24 mouse cellular contexts compared by ENCODE assay signal in genomic region chr6:24451026-24451821, GRCm38 (mm10).
DNase-seq lines count a peak whose midpoint lies in the region; ATAC-seq and TF ChIP-seq lines count a peak whose summit lies in the region.
"Had no signal": no experiment of that assay in that cellular context is flagged by ENCODE, and none has a peak within 500 bp of the region (broad histone marks: within the 10 kb centered on the region; RNA-seq: fewer than 3 reads in every experiment).

No protein-coding gene starts in this region.

- no peak overlapping the region for H3K4me3 ChIP-seq in heart, embryonic 13.5 days
- no peak overlapping the region for H3K4me3 ChIP-seq in lung, embryonic 14.5 days (ENCODE audit: low read depth, low read length)
- 0 out of 2 replicates have a peak overlapping the region, but pooled peaks have one; percentile 14 for H3K4me3 ChIP-seq in kidney, embryonic 15.5 days (replicated peaks)
- H3K4me3 ChIP-seq: forebrain, embryonic 13.5 days; heart, embryonic 10.5 days; hindbrain, embryonic 10.5 days; limb, embryonic 13.5 days; megakaryocyte, embryonic 14.5 days; stomach, embryonic 15.5 days had no signal

- H3K4me1 ChIP-seq in heart, embryonic 13.5 days: peaks cover 3% of the 10 kb centered on the region; the same call in 1 of the 2 replicates
- H3K4me1 ChIP-seq in lung, embryonic 14.5 days (ENCODE audit: insufficient read depth): no peaks in the 10 kb centered on the region
- peaks cover 8% of the 10 kb centered on the region for H3K4me1 ChIP-seq in kidney, embryonic 15.5 days
- H3K4me1 ChIP-seq: forebrain, embryonic 13.5 days; heart, embryonic 10.5 days; hindbrain, embryonic 10.5 days; limb, embryonic 13.5 days; megakaryocyte, embryonic 14.5 days; stomach, embryonic 15.5 days had no signal

- ATAC-seq in heart, embryonic 13.5 days (ENCODE audit: extremely low read depth, insufficient number of reproducible peaks, low FRiP score, low TSS enrichment): no peak
- ATAC-seq in lung, embryonic 14.5 days (ENCODE audit: insufficient read depth): no peak
- ATAC-seq in kidney, embryonic 15.5 days (replicated peaks; ENCODE audit: low FRiP score): peak; percentile 84
- peak; percentile 55; the same call in 1 of the 2 replicates for ATAC-seq in megakaryocyte progenitor cell, adult 5-6 weeks (replicated peaks; ENCODE audit: poor library complexity)
- ATAC-seq: forebrain, embryonic 13.5 days; lung, postnatal 0 days; midbrain, embryonic 16.5 days had no signal

- no peak overlapping the region for H3K9ac ChIP-seq in heart, embryonic 13.5 days
- no peak overlapping the region for H3K9ac ChIP-seq in lung, embryonic 14.5 days
- H3K9ac ChIP-seq in kidney, embryonic 15.5 days: no peak overlapping the region
- H3K9ac ChIP-seq: forebrain, embryonic 13.5 days; limb, embryonic 13.5 days; liver, embryonic 14.5 days; stomach, embryonic 15.5 days had no signal

- H3K9me3 ChIP-seq in heart, embryonic 13.5 days: no peaks in the 10 kb centered on the region
- no peaks in the 10 kb centered on the region for H3K9me3 ChIP-seq in lung, embryonic 14.5 days (ENCODE audit: low read depth, low read length)
- no peaks in the 10 kb centered on the region for H3K9me3 ChIP-seq in kidney, embryonic 15.5 days (replicated peaks)
- H3K9me3 ChIP-seq: G1E; heart, embryonic 10.5 days; hindbrain, embryonic 10.5 days; limb, embryonic 13.5 days; stomach, embryonic 15.5 days had no signal

- 62% methylated on average over 22 of the region's 22 CpGs for WGBS in heart, embryonic 13.5 days
- WGBS in lung, embryonic 14.5 days: 51% methylated on average over 22 of the region's 22 CpGs
- WGBS in kidney, embryonic 15.5 days: 29% methylated on average over 22 of the region's 22 CpGs

- H3K27me3 ChIP-seq in heart, embryonic 13.5 days (replicated peaks): no peaks in the 10 kb centered on the region
- H3K27me3 ChIP-seq in lung, embryonic 14.5 days (ENCODE audit: insufficient read depth, low read length): no peaks in the 10 kb centered on the region
- no peaks in the 10 kb centered on the region for H3K27me3 ChIP-seq in kidney, embryonic 15.5 days
- H3K27me3 ChIP-seq: forebrain, embryonic 13.5 days; limb, embryonic 13.5 days; megakaryocyte, embryonic 14.5 days; stomach, embryonic 15.5 days had no signal

- H3K36me3 ChIP-seq in heart, embryonic 13.5 days: no peaks in the 10 kb centered on the region
- H3K36me3 ChIP-seq in lung, embryonic 14.5 days (ENCODE audit: insufficient read depth): no peaks in the 10 kb centered on the region
- no peaks in the 10 kb centered on the region for H3K36me3 ChIP-seq in kidney, embryonic 15.5 days
- H3K36me3 ChIP-seq: G1E; heart, embryonic 10.5 days; hindbrain, embryonic 10.5 days; limb, embryonic 13.5 days; stomach, embryonic 15.5 days had no signal

- no peak for DNase-seq in heart, adult 18-20 months
- DNase-seq in lung, embryonic 14.5 days: peak; percentile 22
- no peak for DNase-seq in lung, postnatal 36 days
- no peak for DNase-seq in adrenal gland, postnatal 36 days
- no peak for DNase-seq in embryo, embryonic 11 days
- DNase-seq: cerebellum, adult 2 months; cerebellum, postnatal 36 days; gastrocnemius, postnatal 25 days; right cerebral cortex, postnatal 25 days; thymus, adult 18-20 months; thymus, postnatal 4 days had no signal

- no peak for TF ChIP-seq CTCF in lung, embryonic 14.5 days (IDR thresholded peaks at IDR 0.05; ENCODE audit: low read depth)

- H3K4me2 ChIP-seq in heart, embryonic 13.5 days: peak overlapping the region; percentile 19
- H3K4me2 ChIP-seq in lung, embryonic 14.5 days: peak overlapping the region; percentile 29; the same call in 1 of the 2 replicates
- peak overlapping the region; percentile 53 for H3K4me2 ChIP-seq in kidney, embryonic 15.5 days
- H3K4me2 ChIP-seq: forebrain, embryonic 13.5 days; limb, embryonic 13.5 days; stomach, embryonic 15.5 days had no signal

- H3K27ac ChIP-seq in heart, embryonic 13.5 days (replicated peaks): no peak overlapping the region
- no peak overlapping the region for H3K27ac ChIP-seq in lung, embryonic 14.5 days (ENCODE audit: low read depth)
- no peak overlapping the region for H3K27ac ChIP-seq in kidney, embryonic 15.5 days
- H3K27ac ChIP-seq: forebrain, embryonic 13.5 days; heart, embryonic 10.5 days; hindbrain, embryonic 10.5 days; limb, embryonic 13.5 days; liver, embryonic 14.5 days; stomach, embryonic 15.5 days had no signal

Comparison
In these comparisons a context has a peak if more than half of its experiments do, and no peak if none do; other contexts are left out.
1. ATAC-seq: peak in kidney, embryonic 15.5 days (single experiment) and megakaryocyte progenitor cell, adult 5-6 weeks (single experiment); none in heart, embryonic 13.5 days (single experiment) and lung, embryonic 14.5 days (single experiment).
2. Peak in every context shown above with its lines, with median percentiles within 50 percentile points of each other: H3K4me2 ChIP-seq.